Mouse (Mus musculus) urinary bladder, postnatal 36 days (tissue): ENCODE measurements around the gene Fgf22.

Experiments
- DNase-seq, 2 experiments: peaks; one replicate each; pipeline ENCODE4 v3.0.0; 2022; ENCODE audit warnings: low spot score in 2 of 2, mixed read lengths in 1 of 2

Fgf22 gene

DNA sequence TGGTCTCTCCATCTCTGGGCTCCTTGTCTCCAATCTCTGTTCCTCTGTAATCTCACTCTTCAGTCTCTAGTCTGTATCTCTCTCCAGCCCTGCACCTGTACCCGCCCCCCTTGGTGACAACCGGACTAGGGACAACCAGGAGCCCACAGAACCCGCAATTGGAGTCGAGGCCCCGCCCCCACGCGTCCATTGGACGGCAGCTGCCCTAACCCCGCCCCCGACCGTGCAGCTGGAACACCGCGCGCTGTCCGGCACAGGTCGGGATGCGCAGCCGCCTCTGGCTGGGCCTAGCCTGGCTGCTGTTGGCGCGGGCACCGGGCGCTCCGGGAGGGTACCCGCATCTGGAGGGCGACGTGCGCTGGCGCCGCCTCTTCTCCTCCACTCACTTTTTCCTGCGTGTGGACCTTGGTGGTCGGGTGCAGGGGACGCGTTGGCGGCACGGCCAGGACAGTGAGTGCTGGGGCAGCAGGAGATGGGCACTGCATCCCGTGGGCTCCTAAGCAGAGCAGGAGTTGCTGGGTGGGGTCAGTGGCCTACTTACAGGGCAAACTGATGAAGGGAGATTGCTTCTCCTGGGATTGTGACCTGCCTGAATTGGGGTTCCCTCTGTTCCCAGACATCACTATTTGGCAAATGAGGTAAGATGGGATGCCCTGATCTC, at the start of gene Fgf22:
Fgf22 (plus strand) TSS at position 221 of the 661 bp plus-strand sequence.
- DNase-seq: peak; percentile 22 to 56

DNA sequence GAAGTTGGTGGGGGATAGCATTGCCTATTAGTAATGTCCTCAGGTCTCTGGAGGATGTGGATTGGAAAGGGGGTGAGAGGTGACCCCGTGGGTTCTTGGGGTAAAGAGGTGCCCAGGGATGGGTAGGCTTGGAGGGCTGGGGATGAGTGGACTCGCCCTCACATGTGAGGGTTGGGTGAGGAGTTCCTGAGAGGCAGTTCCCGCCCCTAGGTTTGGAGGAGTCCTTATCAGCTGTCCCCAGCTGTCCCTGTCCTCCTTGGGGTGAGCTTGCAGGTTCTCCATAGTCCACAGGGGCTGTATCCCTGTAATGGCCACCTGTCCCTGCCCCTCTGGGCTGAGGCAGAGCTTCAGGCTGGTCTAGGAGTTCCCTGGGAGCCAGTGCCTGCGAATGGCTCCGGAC, 48.9 kb upstream of the Fgf22 start:
- no peak for DNase-seq

DNA sequence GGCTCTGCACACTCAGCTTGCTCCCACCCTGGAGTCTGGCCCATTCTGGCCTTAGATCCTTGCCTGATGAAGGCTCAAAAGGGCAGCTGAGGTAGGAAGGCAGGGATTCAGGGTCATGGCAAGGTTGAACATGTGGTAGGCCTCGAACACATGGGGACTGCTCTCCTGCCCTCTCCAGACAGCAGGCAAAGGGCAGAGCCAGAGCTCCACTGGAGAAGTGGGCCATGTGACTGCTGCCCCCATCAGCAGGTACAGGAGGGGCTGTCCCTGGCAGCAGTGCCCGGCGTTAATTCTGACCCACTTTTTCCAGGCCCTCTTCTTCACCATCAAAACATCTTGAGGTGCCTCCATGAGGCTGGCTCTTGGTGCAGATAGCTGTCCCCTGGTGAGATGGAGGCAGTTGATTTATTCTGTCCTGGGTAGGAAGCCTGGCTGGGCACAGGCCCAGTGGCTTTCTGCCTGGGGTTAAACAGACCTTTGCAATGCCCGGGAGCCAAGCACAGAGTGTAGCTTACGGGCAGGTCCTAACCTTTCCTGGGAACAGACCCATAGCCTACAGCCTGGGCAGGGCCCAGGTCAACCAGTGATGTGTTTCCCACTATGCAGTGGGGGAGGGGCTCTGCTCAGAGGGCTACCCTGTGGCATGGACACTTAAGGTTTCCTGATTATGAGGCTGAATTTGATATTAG, 48.3 kb upstream of the Fgf22 start:
- no peak for DNase-seq

DNA sequence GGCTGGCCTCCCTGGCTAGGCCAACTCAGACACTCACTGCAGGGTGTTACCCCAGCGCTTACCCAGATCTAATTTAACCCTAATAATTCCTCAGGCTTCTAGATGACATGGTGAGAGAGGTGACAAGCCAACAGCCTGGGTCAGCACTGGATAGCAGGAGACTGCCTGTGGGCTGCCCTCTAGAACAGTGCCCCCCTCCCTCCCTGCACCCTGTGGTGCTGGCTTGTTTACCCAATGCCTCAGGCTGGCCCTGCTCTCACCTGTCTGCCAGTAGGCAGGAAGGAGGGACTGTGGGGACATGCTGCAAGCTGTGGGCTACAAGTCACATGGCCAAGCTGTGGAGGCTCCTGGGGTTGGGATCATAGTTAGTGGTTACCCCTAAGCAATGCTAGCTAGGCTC, 47.7 kb upstream of the Fgf22 start:
- no peak for DNase-seq

DNA sequence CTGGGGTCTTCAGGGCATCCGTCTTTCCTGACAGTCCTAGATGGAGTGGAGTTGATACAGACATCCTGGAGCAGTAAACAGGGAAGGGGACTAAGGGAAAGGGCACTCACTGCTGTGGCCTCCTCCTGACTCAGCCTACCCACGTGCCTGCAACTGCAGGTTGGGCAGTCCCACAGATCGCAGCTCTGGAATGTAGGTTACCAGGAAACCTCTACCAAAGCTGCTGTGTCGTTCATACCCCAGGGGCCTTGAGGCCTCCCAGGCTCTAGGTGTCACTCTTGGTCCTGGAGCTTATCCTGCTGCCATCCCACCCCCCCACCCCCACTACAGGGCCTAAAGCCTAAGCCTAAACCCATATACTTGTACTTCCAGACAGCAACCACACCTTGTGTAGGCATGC, 47.1 kb upstream of the Fgf22 start:
- DNase-seq: no peak

DNA sequence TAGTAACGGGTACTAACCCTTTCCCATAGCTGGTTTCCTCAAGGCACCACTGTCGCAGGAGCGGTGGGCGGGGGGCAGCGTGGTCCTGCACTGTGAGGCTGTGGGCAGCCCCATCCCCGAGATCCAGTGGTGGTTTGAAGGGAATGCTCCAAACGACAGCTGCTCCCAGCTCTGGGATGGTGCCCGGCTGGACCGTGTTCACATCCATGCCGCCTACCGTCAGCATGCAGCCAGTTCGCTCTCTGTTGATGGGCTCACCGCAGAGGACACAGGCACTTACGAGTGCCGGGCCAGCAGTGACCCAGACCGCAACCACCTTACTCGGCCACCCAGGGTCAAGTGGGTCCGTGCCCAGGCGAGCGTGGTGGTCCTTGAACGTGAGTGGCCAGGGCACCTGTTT, 46.2 kb upstream of the Fgf22 start:
- DNase-seq: no peak

DNA sequence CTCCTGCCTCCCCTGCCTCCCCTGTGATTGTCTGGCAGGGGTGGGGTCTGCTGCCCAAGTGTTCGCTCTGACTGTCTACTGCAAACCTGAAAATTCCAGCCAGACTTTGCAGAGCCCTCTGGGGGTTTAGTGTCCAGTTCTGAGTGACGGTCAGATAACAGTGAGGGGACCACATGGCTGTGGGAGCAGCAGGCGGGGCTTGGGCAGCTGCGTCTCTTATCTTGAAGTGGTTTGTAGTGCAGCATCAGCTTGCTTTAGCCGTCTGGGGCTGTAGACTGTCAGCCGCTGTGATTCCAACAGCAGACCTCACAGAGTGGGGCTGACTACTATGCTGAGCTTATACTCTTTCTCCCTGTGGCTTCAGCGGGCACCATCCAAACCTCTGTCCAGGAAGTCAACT, 45.6 kb upstream of the Fgf22 start:
- no peak for DNase-seq

DNA sequence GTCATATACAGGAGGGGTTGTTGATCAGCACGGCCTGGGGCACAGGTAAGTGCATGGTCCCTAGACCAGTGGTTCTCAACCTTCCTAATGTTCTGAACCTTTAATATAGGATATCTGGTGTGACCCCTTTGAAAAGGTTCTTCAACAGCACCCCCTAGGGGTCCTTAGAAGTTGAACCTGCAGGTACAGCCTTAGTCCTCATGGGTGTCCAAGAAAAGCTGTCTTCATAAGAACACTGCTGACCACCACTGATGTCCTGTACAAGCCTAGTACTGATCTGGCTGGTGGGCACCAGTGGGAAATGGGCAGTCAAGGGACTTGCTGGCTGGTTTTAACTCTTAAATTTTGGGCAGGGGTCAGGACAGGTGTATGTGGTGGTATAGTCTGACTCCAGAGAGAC, 42.8 kb upstream of the Fgf22 start:
- no peak for DNase-seq

DNA sequence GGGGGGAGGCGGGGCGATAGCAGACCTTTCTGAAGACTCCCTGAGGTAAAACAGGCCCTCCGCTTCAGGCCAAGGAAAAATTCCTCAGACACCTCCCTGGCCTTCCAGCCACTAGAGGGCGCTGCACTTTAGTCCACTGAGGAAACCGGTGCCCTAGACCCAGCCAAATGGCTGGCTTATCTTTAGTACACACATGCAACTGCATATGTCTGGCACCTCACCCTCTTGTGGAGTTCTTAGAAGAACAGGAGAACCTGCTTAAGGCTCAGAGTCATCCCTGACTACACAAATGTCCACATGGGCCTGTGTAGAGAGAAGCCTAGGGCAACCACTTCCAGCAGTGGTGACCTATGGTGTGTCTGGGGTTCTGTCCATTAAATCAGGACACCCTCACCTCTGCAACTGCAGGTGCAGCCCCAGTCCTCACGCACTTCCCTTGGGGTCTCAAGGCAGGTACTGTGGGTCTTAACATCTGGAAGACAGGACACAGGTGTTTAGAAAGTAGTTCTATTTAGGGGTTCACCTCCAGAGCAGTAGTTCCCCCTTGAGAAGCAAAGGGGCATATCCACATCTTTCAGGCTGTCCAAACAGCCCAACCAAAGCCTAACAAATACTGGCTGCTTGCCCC, 42.3 kb upstream of the Fgf22 start:
- peak; percentile 54 to 72 for DNase-seq

DNA sequence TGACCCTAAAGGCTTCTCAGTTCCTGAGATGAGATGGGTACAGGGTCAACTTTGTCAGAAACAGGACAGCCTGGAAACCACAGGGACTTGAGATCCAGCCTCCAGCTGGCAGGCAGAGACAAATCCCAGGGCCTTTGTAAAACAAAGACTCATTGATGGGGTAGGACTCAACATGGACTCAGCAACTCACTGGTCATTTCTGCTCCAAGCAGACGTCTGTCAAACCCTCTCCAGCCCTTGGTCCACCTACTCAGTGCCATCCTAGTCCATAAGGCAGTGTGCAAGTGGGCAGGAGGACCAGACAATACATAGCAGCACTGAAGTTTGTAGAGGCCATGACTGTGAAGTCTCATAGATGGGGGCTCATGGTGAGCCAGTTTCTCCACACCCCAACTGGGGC, 41.7 kb upstream of the Fgf22 start:
- no peak for DNase-seq

DNA sequence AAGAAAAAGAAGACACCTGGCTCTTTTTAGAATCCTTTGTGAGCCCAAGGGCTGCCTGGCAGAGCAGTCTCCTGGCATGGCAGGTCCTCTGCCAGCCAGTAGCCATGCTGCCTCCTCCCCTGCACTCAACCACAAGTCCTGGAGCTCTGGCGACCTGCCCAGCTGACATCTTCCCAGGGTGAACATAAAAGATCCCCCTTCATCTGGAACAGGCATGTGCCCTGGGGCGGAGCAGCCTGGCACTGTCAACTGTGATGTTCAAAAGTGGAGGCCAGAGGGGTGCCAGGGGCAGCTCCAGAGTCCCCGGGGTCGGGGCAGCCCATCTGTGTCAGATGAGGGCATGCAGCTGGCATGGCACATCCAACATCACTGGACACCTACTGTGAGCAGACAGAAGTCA, 39.9 kb upstream of the Fgf22 start:
- no peak for DNase-seq

DNA sequence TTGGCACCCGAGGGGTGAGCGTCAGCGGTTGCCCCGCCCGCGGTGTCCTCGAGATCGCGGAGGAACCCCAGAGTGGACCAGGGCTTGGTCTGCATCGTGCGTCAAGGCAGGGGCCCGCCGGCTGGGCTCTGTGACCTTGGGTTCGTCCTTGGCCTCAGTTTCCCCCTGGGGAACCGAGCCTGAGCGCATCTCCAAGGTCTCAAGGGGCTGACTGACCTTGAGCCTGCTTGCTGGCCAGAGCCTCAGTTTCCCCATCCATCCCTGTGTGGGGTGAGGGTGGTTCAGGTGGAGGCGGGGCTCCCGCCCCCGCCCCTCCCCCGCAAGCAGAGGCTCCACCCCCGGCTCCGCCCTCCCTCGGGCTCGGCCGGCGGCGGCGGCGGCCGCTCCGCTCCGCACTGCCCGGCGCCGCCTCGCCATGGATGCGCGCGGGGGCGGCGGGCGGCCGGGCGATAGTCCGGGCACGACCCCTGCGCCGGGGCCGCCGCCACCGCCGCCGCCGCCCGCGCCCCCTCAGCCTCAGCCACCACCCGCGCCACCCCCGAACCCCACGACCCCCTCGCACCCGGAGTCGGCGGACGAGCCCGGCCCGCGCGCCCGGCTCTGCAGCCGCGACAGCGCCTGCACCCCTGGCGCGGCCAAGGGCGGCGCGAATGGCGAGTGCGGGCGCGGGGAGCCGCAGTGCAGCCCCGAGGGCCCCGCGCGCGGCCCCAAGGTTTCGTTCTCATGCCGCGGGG, 38.5 kb upstream of the Fgf22 start, which contains the start of gene Hcn2:
Hcn2 (plus strand) TSS at position 381 of the 734 bp plus-strand sequence.
- no peak for DNase-seq

DNA sequence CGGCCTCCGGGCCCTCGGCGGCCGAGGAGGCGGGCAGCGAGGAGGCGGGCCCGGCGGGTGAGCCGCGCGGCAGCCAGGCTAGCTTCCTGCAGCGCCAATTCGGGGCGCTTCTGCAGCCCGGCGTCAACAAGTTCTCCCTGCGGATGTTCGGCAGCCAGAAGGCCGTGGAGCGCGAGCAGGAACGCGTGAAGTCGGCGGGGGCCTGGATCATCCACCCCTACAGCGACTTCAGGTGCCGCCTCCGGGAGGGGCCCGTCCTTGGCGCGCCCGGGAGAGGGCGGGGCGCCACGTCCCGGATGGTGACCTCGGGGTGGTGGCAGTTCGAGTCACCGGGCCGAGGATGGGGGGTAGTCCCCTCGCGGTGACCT, 37.9 kb upstream of the Fgf22 start:
- DNase-seq: no peak

DNA sequence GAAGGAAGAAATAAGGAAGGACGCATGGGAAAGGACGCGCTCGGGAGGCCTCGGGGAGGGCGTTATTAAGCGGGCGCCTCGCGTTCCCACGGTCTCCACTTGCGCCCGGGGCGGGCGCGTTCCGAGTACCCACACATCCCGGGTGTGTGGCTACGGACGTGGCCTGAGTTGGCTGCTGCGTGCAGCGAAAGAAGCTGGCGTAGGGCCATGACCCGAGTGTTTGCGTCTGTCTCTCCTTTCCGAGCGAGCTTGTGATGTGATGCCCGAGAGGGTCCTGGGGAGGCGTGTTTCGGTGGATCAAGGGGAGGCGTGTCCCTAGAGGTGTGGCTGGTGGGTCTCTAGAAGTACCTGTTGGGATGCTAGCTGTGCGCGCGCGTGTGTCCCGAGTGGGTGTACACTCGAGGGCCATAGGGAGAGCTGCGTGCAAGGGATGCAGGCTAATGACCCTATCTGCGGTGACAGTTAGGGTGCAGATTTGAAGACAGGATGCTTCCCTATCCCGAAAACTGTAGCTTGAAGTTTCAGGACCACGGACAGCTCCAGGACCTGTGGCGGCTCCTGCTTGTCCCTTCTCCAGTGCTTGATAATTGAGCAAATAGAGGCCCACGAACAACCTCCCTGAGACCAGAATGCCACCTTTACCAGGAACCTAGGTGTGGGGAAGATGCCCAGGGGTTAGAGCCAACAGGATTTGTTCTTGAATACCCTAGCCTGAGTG, 37.1 kb upstream of the Fgf22 start:
- DNase-seq: peak in 1 of 2 experiments; percentile 68

DNA sequence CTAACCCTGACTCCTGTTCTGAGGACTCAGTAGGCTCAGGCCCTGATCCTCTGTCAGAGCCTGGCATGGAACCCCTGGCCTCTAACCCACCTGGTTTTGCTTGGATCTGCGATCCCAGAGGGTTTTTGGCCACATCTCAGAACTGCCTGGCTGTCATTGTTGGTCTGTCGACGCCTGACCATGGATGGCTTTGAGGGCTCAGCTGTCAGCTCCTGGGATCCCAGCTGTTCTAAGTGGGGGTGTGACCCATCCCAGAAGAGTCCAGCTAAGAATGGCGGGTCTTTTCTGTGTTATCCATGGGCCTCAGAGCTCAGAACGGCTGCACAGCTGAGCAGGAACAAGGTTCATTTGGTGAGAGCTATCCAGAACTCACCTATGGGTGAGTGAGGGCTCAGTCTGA, 33.8 kb upstream of the Fgf22 start:
- DNase-seq: no peak

DNA sequence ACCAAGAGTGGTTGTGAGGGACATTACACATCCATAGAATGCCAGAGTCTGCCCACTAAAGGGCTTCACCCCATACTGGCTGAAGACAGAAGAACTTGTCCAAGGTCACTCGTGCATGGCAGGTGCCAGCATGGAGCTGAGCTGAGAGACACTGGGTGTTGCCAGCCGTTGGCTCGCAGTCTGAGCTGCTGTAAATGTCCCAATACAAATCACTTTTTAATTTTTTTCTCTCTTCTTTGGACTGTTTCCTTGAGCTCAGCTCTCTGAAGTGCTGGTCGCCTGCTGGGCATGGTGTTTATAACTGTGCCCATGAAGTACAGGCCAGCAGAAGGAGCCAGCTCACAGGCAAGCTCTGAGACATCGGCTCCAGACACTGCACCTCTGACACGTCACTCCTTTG, 31.8 kb upstream of the Fgf22 start:
- DNase-seq: no peak

DNA sequence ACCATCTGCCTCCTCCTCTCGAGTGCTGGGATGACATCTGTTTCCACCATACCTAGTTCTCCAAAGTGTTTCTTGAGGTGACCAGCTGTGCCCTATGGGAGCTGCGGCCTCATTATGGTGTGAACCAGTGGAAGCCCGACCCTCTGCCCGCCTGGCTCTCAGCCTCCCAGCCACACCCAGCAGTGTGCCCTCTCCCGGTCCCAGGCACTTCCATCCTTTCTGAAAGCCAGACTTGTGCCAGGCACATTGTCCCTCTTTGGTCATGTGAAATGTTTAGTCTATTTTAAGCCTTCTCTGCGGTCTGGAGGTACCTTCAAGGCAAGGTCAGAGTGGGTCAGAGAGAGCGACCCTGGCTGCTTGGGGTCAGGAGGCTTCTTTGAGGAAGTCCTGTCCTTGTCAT, 31.2 kb upstream of the Fgf22 start:
- no peak for DNase-seq

DNA sequence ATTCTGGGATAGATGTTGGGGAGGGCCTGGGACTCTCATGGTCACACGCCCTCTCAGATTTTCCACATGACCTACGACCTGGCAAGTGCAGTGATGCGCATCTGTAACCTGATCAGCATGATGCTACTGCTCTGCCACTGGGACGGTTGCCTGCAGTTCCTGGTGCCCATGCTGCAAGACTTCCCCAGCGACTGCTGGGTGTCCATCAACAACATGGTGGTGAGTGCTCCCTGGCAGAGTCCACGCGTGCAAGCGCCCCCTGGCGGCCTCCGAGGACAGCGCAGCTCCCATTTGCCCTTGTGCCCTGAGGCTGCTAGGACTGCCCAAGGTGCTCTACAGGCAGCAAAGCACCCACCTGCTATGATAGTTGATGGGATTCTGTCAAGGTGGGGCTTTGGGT, 28.8 kb upstream of the Fgf22 start:
- DNase-seq: peak in 1 of 2 experiments; percentile 49

DNA sequence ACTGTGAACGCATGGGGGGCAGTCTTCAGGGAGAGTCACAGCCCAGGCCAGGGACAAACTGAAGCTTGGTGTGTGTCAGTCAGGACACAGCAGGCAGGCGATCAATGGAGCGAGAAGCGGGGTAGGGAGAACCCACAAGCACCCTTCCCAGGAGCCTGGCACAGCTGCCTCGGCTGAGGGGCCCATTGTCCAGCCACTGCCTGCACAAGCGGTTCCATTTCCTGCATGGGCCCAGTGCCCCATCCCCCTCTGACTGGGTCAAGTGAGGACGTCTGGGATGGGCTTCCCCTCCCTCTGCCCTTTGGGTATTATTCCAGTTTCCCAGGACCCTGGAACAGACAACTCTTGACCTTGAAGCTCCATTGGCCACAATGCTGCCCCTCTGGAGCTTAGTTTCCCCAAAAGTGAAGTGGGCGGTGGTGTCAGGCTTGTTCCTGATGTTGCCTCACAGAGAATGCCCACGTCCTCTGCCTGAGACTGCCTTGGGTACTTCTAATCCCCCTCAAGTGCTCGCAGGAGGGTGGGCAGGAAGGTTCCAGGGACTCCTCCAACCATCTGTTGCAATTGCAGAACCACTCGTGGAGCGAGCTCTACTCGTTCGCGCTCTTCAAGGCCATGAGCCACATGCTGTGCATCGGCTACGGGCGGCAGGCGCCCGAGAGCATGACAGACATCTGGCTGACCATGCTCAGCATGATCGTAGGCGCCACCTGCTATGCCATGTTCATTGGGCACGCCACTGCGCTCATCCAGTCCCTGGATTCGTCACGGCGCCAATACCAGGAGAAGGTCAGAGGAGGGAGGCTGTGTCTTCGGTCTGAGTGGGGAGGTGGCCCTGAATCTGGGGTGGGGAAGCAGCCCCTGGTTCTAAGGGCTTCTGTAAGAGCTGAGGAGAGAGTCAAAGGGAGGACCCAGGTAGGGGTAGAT, 26.3 kb upstream of the Fgf22 start:
- DNase-seq: no peak

DNA sequence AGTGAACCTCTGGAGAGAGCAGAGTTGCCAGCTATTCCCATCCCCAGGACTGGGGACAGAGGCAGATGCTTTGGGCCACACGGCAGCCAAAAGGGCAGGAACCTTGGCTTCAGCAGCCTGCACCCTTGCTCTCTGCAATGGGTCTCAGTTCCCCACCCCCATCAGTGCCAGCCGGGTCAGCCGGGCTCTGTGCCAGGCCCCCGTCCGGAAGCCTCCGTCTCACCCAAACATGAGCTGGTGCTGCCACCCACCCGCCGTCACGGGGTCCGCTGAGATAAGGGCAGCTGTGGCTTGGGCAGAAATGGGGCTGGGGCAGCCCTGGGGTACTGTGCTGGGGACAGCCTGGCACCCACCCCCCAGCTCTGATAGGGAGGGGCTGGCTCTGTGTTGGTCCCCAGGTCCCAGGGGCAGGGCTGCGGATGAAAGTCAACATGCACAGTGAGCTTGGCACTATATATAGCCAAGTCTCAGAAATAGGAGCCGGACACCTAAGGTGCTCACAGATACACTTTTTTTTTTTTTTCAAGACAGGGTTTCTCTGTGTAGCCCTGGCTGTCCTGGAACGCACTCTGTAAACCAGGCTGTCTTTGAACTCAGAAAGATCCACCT, 25.4 kb upstream of the Fgf22 start:
- no peak for DNase-seq
